Mouse (Mus musculus): ENCODE data around the gene Dcaf12l1.
"Not testable (repeated sequence)": the region's sequence is repeated elsewhere in the genome, so short reads cannot be mapped to it uniquely, and the experiment has no call there.

Gene Dcaf12l1

DNA sequence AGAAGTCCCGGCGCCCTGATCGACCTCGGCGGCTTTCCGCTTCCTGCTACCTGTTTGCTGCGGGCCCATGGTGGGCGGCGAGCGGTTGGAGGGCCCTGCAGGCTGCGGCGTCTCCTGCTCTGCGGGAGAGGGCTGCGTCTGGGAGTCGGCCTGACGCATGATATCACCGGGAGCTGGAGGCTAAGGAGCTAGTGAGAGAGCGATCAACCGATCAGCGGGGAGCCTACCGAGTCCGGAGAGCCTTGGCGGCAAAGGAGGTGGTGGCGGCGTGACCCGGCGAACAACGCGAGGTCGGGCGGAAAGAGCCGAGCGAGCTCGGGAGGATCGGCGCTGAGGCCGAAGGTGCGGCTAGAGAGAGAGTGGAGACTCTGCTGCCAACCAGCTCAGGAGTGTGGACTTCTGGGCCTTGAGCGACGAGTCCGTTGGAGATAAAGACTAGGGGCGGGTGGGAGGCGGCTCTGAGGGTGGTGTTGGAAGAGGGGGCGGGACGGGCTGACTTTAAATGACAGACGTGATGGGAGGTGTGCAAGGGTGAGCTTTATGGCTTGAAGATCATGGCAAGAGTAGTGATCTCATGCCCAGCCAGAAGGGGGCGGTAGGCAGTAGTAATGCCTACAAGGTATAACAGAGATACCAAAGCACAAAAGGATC lies at the start of gene Dcaf12l1:
Gene Dcaf12l1, minus strand, starts transcription at position 437 of the 651 bp plus-strand sequence.
- DNase-seq: peak; percentile 21

DNA sequence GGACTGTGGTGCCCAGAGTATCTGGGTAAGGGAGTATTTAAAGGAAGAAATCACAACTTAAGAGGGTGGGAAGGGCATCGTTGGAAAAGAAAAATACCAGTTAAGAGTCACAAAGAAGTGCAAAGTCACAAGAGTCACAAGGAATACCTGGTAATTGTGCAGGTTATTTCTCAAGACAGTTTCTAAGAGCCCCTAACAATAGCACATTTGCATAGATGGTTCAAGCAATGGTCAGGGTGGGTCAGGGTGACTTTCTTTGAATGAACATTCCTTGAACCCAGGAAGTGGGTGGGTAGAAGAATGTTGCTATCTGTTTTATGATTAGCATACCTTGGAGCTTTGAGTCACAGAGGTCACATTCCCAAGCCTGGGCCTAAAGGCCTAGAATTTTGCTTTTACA lies 19.4 kb upstream of the Dcaf12l1 start:
- DNase-seq: not testable (repeated sequence)

- no peak for DNase-seq
Observed at GRCm38 (mm10) chrX:44789036-44789760, 799 bp downstream of the Dcaf12l1 start.

Data from lung, postnatal 36 days (tissue).